Mouse (Mus musculus): Measurements from ENCODE around the gene Coro1a.
A peak's percentile ranks its signal among the peaks of the same experiment; 100 is the strongest.
"Not testable (repeated sequence)": the region's sequence is repeated elsewhere in the genome, so short reads cannot be mapped to it uniquely, and the experiment has no call there.

The Coro1a gene

GRCm38 (mm10) chr7:126707442-126708174 lies at the start of gene Coro1a:
Coro1a (minus strand) TSS chr7:126707787.
- DNase-seq: peak; percentile 16

GRCm38 (mm10) chr7:126754866-126755265 lies 47.3 kb upstream of the Coro1a start:
- DNase-seq: peak; percentile 82

DNA sequence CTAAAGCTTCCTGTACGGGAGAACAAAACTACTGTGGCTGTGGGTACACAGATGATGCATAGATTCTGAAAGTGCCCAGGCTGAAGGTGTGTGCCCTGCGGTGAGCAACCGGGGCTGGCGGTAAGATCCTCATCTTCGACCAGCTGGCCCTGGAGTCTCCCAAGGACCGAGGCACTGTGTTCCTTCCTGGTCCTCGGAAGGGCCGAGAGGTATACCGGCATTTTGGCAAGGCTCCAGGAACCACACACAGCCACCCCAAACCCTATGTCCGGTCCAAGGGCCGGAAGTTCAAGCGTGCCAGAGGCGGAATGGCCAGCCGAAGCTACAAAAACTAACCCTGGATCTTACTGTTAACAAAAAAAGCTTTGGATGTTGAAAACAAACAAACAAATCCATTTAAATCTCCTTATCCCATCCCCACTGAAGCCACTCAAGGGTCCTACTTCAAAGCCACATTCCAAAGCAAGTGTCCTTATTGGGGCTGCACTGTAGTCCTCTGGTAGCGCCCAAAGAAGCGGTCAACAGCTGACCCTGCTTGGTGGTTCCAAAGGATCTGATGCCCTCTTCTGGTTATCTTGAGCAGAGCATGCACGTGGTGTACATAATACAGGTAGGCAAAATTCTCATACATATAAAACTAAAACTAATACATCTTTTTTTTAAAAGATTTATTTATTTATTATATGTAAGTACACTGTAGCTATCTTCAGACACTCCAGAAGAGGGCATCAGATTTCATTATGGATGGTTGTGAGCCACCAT lies 42.2 kb upstream of the Coro1a start:
- DNase-seq: no peak

- no peak for DNase-seq
Observed at GRCm38 (mm10) chr7:126748824-126749223, 41.2 kb upstream of the Coro1a start.

GRCm38 (mm10) chr7:126746798-126747197 lies 39.2 kb upstream of the Coro1a start:
- DNase-seq: no peak

DNA sequence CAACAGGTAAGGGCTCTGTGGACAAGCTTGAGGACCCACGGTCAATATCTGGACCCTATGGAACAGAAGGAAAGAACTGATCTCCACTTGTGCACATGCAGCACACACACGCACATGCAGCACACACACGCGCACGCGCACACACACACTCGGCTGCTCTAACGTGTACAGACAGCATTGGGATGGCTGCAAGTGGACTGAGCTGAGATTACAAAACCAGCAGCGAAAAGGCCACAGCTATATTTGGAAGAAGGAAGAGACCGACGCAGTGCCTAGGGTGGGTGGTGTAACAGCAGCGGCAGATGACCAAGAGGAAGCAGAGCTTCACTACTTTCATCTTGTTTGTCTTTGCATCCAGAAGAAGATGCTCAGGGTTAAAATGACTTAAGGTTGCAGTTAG lies 38.5 kb upstream of the Coro1a start:
- DNase-seq: no peak

GRCm38 (mm10) chr7:126741964-126742482 lies 34.4 kb upstream of the Coro1a start:
- DNase-seq: no peak

- DNase-seq: no peak
Observed at GRCm38 (mm10) chr7:126741452-126741851, 33.9 kb upstream of the Coro1a start.

DNA sequence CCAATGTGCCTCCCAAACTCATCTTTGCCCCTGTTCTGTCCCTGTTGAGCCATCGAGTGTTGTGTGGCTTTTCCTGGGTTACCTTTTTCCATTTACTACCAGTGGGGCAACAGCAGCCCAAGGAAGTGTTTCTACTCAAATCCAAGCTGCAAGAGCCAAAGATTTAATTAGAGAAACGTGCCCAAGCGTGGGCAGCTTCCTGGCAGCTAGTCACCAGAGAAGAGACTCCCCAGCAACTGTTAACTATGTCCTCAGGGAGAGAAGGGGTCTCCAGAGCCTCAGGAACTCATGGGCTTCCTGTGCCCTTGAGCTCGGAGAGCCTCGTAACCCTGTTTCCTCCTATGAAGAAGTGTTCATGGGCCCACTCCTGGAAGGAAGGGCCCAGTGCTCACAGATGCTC lies 33.4 kb upstream of the Coro1a start:
- DNase-seq: no peak

- no peak for DNase-seq
Observed at GRCm38 (mm10) chr7:126740132-126740735, 32.6 kb upstream of the Coro1a start.

DNA sequence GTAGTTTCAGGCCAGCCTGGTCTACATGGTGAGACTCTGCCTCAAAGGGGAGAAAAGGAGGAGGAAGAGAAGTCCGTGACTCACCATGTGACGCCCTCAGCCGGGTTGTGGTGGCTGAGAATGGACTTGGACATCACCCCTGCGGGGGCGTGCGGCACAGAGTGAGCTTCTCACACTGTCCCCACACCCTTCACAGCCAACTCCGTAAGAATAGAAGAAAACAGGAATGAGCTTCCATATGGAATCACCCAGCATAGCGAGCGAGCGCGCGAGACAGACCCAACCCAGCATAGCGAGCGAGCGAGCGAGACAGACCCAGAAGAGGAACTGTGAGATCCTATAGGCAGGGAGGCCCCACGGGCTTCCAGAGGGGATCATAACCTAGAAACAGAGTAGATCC lies 32.0 kb upstream of the Coro1a start:
- DNase-seq: no peak

GRCm38 (mm10) chr7:126736122-126736521 lies 28.5 kb upstream of the Coro1a start:
- no peak for DNase-seq

DNA sequence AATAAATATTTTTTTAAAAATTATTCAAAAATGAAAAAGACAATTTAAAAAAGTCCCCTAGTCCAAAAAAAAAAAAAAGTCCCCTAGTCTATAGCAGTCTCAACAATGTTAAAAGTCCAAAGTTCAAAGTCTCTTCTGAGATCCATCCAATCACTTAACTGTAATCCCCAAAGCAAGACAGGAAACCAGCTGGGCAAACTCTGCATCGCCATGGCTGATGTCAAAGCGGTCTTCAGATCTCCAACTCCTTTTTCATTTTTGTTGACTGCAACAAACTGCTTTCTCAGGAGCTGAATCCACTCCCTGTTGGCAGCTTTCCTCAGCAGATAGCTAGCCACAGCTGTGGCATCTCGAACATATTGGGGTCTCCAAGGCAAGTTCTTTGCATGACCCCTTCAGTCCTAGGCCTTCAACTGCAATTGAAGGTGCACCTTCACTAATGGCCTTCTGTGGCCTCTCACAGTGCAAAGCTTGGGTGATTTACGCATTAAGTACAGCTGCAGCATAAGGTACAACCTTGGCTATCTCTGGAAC lies 22.7 kb upstream of the Coro1a start:
- not testable (repeated sequence) for DNase-seq

DNA sequence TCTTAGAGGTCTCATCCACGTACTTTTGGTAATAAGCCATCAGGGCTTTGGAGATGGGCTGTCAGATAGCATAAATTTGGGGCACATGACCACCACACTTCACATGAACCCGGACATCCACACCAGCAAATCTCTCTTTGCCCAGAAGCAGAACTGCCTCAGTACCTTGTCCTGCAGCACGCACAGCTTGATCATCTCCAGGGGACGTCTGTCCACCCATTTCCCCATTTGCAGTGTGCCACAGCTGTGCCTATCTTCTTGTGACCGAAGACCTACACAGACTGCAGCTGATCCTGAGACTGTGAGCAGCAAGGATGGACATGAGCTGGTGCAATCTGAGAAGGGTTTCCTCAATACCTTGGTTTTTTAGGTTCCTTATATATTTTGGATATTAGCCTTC lies 18.1 kb upstream of the Coro1a start:
- DNase-seq: no peak

DNA sequence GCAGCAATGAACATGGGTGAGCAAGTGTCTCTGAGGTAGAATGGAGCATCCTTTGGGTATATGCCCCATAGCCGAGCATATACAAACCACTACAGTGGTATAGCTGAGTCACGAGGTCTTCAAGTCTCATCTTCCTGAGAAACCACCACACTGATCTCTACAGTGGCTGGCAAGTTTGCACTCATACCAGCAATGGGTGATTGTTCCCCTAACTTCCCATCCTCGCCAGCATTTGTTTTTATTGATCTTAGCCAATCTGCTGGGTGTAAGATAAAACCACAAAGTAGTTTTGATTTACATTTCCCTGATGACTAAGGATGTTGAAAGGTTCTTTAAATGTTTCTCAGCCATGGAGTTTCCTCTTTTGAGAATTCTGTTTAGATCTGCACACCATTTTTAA lies 17.5 kb upstream of the Coro1a start:
- no peak for DNase-seq

DNA sequence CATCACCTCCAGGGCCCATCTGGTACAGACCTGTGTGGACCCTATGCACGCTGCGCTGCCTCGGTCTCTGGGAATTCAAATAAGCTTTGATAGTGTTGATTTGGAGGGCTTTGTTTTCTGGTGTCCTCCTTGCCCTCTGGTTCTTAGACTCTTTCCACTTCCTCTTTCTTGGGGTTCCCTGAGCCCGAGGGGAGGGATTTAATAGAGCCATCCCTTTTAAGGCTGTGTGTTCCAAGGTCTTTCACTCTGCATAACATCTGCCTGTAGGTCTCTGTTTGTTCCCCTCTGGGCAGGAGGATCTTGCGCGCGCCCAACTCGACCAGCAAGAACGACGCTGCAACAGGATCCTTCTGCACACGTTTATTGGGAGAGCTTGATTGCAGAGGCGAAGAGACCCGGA lies 14.0 kb upstream of the Coro1a start:
- no peak for DNase-seq

DNA sequence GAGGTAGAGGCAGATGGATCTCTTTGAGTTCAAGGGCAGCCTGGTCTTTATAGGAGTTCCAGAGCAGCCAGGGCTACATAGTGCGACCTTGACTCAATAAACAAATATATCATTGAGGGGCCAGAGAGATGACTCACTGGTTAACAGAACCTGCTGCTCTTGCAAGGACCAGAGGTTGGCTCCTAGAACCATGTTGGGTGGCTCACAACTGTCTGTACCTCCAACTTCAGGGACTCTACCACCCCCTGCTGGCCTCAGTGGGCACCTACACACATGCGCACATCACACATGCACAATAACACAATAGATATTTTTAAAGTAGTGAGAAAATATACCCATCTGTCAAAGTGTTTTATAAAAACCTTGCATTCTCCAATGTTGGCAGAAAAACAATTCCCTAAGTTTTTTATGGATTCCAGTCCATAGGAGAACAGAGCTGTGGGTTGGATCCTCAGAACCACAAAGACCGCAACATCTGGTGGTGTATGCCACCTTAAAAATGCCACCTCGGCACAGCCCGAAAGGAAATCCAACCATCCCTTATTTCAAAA lies 11.3 kb upstream of the Coro1a start:
- DNase-seq: no peak

- DNase-seq: no peak
Observed at GRCm38 (mm10) chr7:126717566-126717965, 10.0 kb upstream of the Coro1a start.

GRCm38 (mm10) chr7:126715679-126716078 lies 8.1 kb upstream of the Coro1a start:
- no peak for DNase-seq

DNA sequence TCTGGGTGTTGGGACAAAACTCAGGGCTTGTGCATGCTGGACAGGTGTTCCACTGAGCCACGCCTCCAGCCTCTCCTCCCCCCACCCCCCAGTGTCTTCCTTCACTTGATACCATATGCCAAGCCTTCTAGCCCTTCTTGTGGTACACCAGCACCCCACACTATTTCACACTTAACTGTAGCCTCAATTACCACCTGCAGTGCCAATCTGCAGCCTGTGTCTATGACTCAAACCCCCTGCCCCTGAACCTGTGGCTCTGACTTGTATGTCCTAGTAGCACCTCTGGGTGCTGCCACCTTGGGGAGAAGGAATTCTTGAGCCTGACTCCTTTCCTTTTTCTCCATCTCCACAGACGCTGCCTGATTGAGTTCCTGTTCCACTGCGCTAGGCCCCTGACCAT lies 4.3 kb upstream of the Coro1a start:
- DNase-seq: no peak

- no peak for DNase-seq
Observed at GRCm38 (mm10) chr7:126710266-126710665, 2.7 kb upstream of the Coro1a start.

DNA sequence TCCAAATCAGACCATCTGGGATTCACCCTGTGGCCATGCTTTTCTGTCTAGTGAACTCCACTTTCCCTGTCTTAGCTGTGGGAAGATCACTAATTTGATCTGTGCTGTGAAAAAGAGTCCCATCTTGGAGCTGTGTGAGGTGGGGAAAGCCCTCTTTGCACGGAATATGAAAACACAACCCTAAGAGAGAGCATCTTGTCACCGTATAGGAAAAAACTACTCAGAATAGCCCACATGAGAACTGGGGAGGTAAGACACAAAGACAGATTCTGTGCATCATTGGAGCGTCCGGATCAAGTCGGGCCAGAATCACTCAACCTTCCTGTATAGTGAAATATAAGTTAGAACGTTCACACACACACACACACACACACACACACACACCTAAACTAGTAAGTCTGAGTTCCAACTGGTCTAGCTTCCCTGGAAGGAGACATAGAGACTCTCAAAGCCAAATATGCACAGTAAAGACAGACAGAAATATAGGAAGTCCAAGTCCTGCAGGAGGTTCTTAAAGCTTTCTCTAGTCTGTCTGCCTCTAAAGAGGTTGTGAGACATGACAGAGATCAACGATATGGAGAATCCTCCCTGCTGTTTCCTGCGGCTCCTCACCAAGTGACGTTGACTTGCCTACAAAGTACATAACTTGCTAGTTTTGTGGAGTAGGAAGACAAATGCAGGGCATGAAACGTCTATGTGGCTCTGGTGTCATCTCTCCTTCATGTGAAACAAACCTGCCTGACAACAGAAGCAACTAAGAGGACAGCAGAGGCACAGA lies 777 bp upstream of the Coro1a start:
- no peak for DNase-seq
